Mouse (Mus musculus) megakaryocyte, embryonic 14.5 days (primary cell): Measurements from ENCODE around the gene Klrb1a. TPM values are rescaled to one million over a fixed set of nuclear protein-coding genes. Genes with fewer than 3 reads are reported as not detected.
"Not testable (repeated sequence)": the region's sequence is repeated elsewhere in the genome, so short reads cannot be mapped to it uniquely, and the experiment has no call there.

Experiments
- H3K27me3 ChIP-seq: replicated peaks from 2 replicates; pipeline ENCODE3; 2012; ENCODE audit warnings: inconsistent platforms
- H3K36me3 ChIP-seq: replicated peaks from 2 replicates; pipeline ENCODE3; 2012; ENCODE audit warnings: low read length, inconsistent platforms, mixed read lengths
- H3K4me1 ChIP-seq: 2 replicates; pipeline ENCODE4 v1.6.1; 2012; ENCODE audit warnings: inconsistent platforms
- H3K4me3 ChIP-seq: replicated peaks from 2 replicates; pipeline ENCODE3; 2012; ENCODE audit warnings: moderate library complexity, mild to moderate bottlenecking, inconsistent platforms
- H3K9me3 ChIP-seq: 2 replicates; pipeline ENCODE4 v1.6.1; 2012; ENCODE audit warnings: inconsistent platforms
- FLI1 ChIP-seq: IDR thresholded peaks from 2 replicates; pipeline ENCODE4 v1.6.1; 2012; ENCODE audit warnings: low read length, inconsistent platforms, mixed read lengths
- GATA1 ChIP-seq: IDR thresholded peaks from 3 replicates; pipeline ENCODE4 v1.6.1; 2012; ENCODE audit warnings: mixed read lengths, low read length, inconsistent platforms, borderline replicate concordance
- polyA plus RNA-seq: library from polyadenylated mRNA; stranded (reverse); fragments of >175 nt; gene quantifications from 2 replicates; pipeline ENCODE4 v1.2.3, GENCODE M21; 2012; ENCODE audit warnings: low replicate concordance; ENCODE audit not compliant: insufficient read depth

Klrb1a gene
- polyA plus RNA-seq, 1 experiment = not detected

DNA sequence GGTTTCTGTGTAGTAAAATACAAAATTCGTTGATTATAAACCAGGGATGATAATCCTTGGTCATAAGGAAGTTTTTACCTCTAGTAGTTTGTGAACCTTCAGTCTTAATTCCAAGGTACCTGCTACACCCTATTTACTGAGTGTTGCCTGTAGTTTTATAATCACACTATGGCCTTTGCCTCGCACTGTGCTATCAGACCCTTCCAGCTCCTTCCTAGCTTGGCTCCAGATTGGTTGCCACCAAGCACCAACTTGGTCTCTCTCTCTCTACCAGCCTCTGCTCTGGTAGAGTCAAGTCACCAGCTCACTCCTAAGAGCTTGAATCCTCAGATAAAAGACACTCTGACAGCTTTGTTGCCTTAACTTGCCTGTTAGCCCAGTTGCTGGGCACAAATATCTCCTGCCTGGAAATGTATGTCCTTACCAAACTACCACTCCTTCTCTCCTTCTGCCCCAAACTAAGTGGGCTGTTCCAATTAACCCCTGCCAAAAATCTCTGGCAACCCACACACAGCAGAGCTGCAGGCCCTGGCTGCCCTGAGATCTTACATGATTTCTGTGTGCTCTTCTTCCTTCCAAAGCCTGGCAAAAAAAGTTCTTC, 17.9 kb upstream of the Klrb1a start:
- no peak overlapping the region for H3K4me3 ChIP-seq

DNA sequence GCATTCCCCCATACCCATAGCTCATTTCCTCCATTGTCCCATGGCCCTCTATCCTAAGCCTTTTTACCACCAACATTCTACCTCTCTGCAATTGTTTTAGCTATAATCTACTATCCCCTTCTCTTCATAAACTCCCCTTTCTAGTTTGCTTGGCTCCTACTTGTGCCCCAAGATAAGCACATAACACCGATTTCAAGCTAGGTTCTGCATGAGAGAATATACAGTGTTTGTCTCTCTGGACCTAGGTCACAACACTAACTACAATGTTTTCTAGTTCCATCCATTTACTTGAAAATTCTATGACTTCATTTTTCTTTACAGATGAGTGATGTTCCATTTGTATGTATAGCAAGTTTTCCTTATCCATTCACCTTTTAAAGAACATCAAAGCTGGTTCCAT, 17.3 kb upstream of the Klrb1a start:
- Histone ChIP-seq H3K4me3 (no peak overlapping the region), H3K36me3 (no peaks in the 10 kb centered on the region), H3K27me3 (no peaks in the 10 kb centered on the region), H3K4me1 (no peaks in the 10 kb centered on the region), H3K9me3 (0 out of 2 replicates have a peak, but pooled peaks cover 3% of the 10 kb centered on the region)
- TF ChIP-seq GATA1 (no peak), FLI1 (no peak)

More for the DNA sequence above, 17.9 kb upstream of the Klrb1a start:
- 0 out of 2 replicates have a peak, but pooled peaks cover 3% of the 10 kb centered on the region for H3K9me3 ChIP-seq
- no peaks in the 10 kb centered on the region for H3K36me3 ChIP-seq
- TF ChIP-seq GATA1 = no peak
- no peaks in the 10 kb centered on the region for H3K27me3 ChIP-seq
- no peaks in the 10 kb centered on the region for H3K4me1 ChIP-seq

GRCm38 (mm10) chr6:128630912-128631905, 7.9 kb upstream of the Klrb1a start:
- not testable (repeated sequence) for H3K4me1 ChIP-seq, H3K4me3 ChIP-seq, H3K36me3 ChIP-seq, H3K27me3 ChIP-seq, H3K9me3 ChIP-seq

DNA sequence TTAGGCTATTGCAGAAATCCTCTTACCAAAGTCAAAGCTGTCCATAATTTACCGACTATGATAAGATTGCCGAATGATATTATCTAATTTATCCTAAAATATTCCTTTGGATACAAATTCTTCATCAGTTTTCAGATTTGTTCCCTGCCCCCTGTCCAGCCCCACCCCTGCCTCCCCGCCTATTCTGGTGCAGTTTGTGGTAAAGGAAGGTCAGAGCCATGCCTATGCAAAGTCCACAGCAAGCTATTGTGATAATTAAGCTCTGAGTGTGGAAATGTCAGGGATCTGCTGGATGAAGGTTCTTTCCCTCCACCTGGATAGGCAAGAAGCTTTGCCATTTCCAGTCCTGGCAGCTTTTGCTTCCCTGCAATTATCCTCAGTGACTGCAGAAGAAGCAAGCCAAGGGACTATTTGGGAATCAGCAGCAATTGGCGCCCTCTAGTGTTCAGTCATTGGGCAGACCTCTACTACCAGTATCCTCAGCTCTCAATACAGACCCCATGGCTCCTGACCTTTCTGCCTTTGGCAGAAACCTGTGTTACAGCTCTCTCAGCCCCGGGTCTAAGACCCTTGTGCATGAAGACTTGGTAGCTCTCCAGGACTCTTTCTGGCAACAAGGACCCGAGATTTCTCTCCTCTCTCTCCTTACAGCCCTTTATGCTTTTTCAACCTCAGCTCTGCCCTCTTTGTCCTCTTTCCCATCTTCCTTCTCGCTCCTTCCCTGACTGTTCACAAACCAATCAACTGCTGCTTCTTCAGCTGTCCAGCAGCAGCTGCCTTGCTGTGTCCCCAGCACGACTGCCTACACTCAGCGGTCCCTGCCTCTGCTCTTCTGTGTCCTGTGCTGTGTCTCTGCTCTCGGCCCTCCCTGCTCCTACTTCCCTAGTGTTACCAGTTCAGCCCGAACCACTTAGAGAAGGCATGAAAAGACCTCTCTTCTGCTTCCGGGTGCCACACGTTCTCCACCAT, 6.7 kb upstream of the Klrb1a start:
- H3K4me3 ChIP-seq, H3K27me3 ChIP-seq, H3K4me1 ChIP-seq, H3K9me3 ChIP-seq, H3K36me3 ChIP-seq: not testable (repeated sequence)

DNA sequence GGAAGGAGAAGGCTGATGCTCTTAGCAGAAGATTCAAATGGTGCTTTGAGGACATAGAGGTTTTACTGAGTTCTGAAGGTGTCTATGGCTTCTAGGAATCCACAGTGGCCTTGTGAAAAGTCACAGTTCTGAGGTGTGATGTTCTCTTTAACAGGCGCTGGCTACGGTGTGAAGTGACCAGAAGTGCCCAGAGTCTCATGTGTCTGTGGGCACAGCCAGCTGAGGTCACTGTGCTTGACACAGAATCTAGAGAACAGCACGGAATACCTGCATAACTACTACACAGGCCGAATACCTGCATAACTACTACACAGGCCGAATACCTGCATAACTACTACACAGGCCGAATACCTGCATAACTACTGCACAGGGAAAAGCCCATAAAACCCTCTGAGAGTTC, 1.9 kb upstream of the Klrb1a start:
- not testable (repeated sequence) for H3K27me3 ChIP-seq, H3K4me1 ChIP-seq

DNA sequence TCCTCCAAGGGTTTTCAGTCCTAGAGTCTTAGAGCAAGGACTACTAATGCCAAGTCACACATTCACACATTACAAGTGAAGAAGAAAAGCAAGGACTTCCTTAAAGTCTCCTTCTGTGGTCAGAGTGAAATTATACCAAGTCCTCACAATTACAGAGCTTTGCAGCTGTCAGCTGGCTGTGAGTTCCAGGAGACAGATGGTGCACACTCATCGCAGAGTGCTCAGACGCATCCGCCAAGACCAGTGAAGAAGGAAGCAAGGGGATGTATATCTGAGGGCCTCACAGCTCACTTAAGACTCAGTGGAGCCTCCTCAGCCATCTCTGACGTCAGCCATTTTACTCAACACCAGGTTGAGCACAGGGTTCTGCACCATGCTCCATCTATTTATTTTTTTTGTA, 1.1 kb upstream of the Klrb1a start:
- Histone ChIP-seq H3K4me3 (no peak overlapping the region), H3K9me3 (no peaks in the 10 kb centered on the region), H3K36me3 (no peaks in the 10 kb centered on the region), H3K27me3 (no peaks in the 10 kb centered on the region), H3K4me1 (no peaks in the 10 kb centered on the region)
- TF ChIP-seq FLI1 (no peak), GATA1 (no peak)

More for the DNA sequence above, 1.9 kb upstream of the Klrb1a start:
- not testable (repeated sequence) for H3K9me3 ChIP-seq, H3K4me3 ChIP-seq, H3K36me3 ChIP-seq

- no peaks in the 10 kb centered on the region for H3K27me3 ChIP-seq
- TF ChIP-seq FLI1 = no peak
- no peak for TF ChIP-seq GATA1
- H3K36me3 ChIP-seq = no peaks in the 10 kb centered on the region
- no peaks in the 10 kb centered on the region for H3K4me1 ChIP-seq
- H3K4me3 ChIP-seq = no peak overlapping the region
- no peaks in the 10 kb centered on the region for H3K9me3 ChIP-seq
Observed at GRCm38 (mm10) chr6:128622733-128623132, 600 bp downstream of the Klrb1a start.

DNA sequence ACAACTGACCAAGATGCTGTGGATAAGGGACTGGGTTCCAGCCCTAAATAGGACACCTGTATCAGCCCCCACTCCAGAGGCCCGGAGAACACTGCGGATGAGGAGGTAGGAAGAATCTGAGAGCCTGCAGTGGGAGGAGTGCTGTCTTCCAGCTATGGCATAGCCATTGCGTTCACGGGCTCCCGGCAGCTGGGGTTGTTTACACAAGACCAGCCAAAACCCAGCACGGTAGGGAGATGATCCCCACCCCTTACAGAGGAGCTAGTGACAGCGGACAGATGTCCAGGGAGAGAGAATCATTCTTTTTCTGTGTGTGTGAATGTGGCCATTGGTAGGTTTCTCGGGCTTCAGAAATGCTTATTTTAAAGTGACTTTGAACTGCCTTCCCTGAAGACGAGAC, 17.0 kb downstream of the Klrb1a start:
- Histone ChIP-seq H3K4me3 (no peak overlapping the region), H3K9me3 (peaks cover 13% of the 10 kb centered on the region), H3K27me3 (peaks cover 4% of the 10 kb centered on the region), H3K36me3 (no peaks in the 10 kb centered on the region), H3K4me1 (no peaks in the 10 kb centered on the region)
- TF ChIP-seq FLI1 = no peak
- no peak for TF ChIP-seq GATA1

DNA sequence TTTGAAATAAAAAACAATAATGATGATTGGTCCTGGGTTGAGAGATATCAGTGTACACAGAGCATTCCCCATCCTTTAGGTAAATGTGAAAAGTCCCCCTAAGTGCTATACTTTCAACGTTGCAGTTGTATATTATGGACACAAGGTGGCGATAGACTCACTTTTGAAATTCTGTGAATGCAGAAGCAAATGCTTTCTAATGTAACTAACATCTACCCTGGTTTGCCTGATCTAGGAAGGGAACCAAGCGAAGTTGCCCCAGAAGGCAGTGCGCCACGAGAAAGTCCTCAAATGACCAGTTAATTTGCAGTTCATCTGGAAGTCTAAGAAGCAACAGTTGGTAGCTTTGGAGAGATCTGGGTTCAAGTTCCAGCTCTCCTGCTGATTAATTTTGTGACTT, 18.8 kb downstream of the Klrb1a start:
- Histone ChIP-seq H3K4me1 (no peaks in the 10 kb centered on the region), H3K36me3 (no peaks in the 10 kb centered on the region), H3K9me3 (peaks cover 11% of the 10 kb centered on the region), H3K4me3 (no peak overlapping the region), H3K27me3 (peaks cover 4% of the 10 kb centered on the region)
- no peak for TF ChIP-seq GATA1
- no peak for TF ChIP-seq FLI1
